Mouse (Mus musculus): Measurements from ENCODE around the gene Crxos. TPM values are rescaled to one million over a fixed set of nuclear protein-coding genes. Genes with fewer than 3 reads are reported as not detected.
"Not testable (repeated sequence)": the region's sequence is repeated elsewhere in the genome, so short reads cannot be mapped to it uniquely, and the experiment has no call there.

Crxos gene
- total RNA-seq (2021) = under 1 TPM in 1 of 2 experiments, not detected in 1; 0.42 TPM
- long read RNA-seq, experiment 1 = 0 reads
- long read RNA-seq, experiment 2 = 0 reads

DNA sequence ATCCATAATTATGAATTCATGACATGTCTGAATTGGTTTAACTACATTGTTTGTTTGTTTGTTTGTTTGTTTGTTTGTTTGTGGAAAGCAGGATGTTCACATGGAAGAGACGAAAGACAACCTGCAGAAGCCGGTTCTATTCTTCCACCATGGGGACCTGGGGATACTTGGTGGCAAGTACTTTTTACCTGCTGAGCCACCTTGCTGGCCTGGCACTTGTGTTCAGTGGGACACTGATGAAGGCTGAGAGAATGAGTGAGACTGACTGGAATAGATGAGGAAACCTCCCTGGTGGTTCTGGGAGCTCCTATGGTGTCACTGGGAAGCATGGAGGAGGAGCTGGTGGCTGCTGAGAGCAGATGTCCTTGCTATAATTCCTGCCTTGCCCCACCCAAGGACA lies at the start of gene Crxos:
TSS of gene Crxos (plus strand) at position 301 of the 400 bp plus-strand sequence.
- DNase-seq = no peak

GRCm38 (mm10) chr7:15839578-15839977 lies 42.8 kb upstream of the Crxos start, which contains the start of gene Obox6:
Gene Obox6, minus strand, starts transcription at chr7:15839678.
- DNase-seq = no peak

DNA sequence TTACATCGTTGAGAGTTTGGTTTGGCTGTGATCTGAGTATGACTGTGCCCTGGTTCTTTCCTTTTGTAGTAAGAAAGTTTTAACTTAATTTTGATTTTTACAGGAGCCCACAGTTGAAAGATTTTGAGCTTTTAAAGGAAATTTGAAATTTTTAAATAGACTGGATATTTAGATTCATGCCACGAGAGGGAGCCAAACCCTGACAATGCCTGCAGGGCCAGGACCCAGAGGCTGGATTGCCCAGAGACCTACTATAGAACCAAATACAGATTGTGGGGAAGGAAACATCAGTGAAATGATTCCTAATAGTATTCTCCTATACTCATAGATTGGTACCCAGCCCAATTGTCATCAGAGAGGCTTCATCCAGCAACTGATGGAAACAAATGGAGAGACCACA lies 22.8 kb upstream of the Crxos start:
- DNase-seq = peak; percentile 4

GRCm38 (mm10) chr7:15864104-15864503 lies 18.3 kb upstream of the Crxos start:
- DNase-seq = no peak

DNA sequence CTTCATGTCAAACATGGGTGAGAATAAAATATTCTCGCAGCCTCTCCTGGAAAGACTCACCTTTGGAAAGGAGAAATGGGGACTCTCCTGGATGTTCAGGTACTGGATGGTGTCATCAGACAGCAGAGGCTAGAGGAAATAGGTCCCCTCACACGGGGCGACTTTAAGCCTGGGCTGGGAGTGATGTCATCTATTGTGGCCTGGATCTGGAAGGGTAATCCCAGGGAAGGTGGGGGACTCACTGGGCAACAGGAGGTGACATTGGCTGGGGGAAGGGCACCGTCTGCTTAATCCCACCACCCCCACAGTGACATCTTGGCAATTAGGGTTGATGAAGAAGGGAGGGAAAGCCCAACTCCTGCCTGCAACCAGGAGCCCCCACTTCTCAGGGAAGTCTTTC lies 2.7 kb upstream of the Crxos start, which contains the start of gene Crx:
TSS of gene Crx (minus strand) at position 213 of the 400 bp plus-strand sequence.
- DNase-seq = no peak

- no peak for DNase-seq
Observed at GRCm38 (mm10) chr7:15881388-15881787, 1.0 kb upstream of the Crxos start.

GRCm38 (mm10) chr7:15881831-15882230 lies 586 bp upstream of the Crxos start:
- DNase-seq = no peak

DNA sequence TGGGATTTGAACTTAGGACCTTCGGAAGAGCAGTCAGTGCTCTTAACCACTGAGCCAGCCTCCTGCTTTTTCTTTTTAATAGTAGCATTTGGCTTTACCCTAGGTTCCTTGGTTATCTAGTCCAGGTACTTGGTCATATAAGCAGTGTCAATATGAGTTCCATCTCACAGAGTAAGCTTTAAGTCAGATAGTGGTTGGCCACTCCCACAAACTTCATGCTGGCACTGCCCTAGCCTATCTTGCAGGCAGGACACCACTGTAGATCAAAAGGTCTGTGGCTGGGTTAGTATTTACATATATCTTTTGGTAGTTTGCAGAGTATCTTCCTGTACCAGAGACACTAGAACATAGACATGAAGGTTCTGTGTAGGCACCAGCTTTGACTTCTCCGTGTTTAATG lies 1.7 kb downstream of the Crxos start:
- DNase-seq = no peak

DNA sequence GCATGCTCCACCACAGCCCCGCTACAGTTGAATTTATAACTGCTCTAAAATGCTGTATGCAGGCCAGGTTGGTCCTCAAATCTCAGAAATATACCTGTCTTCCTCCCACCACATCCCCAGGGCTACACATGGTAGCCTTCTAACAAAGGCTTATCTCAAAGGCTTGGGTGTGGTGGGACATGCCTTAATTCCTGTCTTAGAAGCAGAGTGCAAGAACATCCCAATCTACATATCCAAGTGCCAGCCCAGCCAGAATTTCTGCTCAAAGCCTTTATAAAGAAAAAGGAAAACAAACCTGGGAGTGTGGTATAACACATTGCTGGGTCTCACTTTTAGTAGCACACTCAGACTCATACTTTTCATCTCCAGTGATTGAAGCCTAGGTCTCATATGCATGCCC lies 11.8 kb downstream of the Crxos start:
- no peak for DNase-seq

- DNase-seq = no peak
Observed at GRCm38 (mm10) chr7:15901366-15902048, 19.1 kb downstream of the Crxos start.

DNA sequence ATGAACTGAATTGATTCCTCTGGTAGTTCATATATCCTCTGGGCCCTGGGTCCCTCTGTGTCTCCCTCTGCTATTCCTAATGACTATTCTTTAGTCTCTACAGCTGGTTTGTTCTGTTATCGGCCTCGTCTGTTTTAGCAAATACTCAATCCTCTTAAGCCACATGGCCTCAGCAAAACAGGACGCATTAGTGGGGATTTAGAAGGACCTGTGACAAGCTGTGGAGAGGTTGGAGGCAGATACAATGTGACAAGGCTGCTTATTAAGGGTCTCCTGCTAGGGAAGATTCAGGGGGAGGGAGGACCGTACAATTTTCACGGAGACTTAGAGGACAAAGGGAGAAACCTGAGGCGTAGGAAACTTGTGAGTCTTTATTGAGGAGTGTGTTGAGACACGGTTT lies 23.4 kb downstream of the Crxos start:
- no peak for DNase-seq

- no peak for DNase-seq
Observed at GRCm38 (mm10) chr7:15906602-15907001, 24.2 kb downstream of the Crxos start.

GRCm38 (mm10) chr7:15907971-15908590 lies 25.7 kb downstream of the Crxos start:
- DNase-seq = no peak

DNA sequence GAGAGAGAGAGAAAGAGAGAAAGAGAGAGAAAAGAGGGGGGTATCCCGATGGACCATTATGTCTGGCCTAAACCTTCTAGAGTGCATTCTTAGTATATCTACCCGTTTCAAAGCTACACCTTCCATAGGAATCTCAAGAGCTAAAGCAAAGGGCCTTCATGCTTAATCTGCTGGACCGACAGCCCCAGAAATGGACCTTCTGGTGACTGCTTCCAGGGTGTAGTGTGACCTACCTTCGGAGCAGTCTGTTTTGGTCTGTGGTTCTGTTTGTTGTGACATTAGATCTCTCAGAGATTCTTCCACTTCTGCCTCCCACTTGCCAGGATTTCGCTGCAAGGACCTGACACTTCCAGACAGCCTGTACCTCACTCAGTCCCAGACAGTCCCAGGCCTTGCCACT lies 28.1 kb downstream of the Crxos start:
- DNase-seq = no peak

DNA sequence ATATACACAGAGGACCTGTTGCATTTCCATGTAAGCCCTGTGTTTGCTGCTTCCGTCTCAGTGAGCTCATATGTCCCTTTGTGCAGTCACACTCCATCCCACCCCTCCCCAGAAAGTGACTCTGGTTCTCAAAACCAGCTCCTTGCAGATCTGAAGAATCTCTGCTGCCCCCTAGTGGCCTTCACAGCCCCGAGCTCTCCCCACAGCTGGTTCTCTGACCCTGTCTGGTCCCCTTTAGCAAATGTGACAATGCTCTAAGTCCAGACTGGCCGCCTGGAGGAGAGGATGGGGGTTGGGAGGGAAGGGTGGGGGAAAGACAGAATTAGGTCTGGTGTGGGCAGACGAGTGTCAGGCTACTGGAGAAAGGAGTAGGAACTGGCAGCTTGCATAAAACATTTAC lies 29.8 kb downstream of the Crxos start:
- DNase-seq = peak; percentile 87

GRCm38 (mm10) chr7:15914252-15914651 lies 31.8 kb downstream of the Crxos start:
- peak; percentile 59 for DNase-seq

DNA sequence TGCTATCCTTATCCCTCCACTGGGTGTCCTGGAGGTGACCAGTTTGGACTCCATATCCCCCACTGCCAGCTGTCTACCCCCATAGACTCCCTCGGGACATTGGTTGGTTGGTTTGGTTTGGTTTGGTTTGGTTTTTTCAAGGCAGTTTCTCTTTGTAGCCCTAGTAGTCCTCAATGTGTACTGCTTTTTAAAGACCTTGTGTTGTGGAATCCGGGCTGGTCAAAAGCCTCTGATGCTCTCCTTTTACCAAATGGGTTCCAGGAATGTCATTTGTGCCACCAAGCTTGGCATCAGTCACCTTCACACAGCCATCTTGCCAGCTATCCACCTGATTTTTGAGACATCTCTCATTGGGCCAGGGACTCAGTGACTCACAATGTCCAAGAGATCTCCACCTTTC lies 32.3 kb downstream of the Crxos start:
- no peak for DNase-seq

GRCm38 (mm10) chr7:15915695-15916094 lies 33.3 kb downstream of the Crxos start:
- DNase-seq = not testable (repeated sequence)

DNA sequence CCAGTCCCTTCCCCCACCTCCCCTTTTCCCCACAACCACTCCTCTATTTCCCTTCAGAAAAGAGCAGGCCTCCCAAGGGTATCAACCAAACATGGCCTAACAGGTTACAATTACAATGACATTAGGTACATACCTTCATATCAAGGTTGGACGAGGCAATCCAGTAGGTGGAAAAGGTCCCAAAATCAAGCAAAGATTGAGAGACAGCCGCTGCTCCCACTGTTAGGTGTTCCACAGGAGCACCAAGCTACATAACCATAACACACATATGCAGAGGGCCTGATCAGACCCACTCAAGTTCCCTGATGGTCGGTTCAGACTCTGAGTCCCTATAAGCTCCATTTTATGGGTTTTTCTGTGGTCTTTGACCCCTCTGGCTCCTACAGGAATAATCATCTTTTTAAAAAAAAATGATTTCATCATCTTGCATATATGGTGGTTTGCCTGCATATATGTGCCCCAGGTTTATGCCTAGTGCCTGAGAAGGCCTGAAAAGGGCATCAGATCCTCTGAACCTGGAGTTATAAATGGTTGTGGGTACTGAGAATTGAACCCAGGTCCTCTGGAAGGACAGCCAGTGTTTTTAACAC lies 33.8 kb downstream of the Crxos start:
- DNase-seq = no peak

GRCm38 (mm10) chr7:15916996-15917395 lies 34.6 kb downstream of the Crxos start:
- DNase-seq = no peak

DNA sequence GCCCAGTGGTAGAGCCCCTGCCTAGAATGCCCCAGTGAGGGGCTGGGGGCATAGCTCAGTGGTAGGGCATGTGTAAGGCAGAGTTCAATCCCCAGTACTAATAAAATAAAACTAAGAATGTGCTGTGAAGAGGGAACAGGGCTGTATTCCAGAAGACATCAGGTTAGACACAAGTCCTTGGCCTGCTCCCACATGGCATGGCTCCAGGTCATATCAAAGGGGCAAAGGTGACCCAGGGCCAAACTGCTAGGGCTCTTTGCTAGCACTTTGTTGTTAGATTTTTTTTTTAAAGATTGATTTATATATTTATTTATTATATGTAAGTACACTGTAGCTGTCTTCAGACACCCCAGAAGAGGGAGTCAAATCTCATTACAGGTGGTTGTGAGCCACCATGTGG lies 36.0 kb downstream of the Crxos start:
- DNase-seq = peak; percentile 65

- no peak for DNase-seq
Observed at GRCm38 (mm10) chr7:15919947-15920346, 37.5 kb downstream of the Crxos start.

GRCm38 (mm10) chr7:15920645-15921190 lies 38.3 kb downstream of the Crxos start:
- DNase-seq = no peak
